Mouse (Mus musculus) embryo, embryonic 10.5 days (tissue): ENCODE results near the gene Ccdc103.

Experiments used
- DNase-seq: peaks from one replicate; pipeline ENCODE4 v3.0.0-alpha.2; 2015; ENCODE audit warnings: low spot score

The Ccdc103 gene

DNA sequence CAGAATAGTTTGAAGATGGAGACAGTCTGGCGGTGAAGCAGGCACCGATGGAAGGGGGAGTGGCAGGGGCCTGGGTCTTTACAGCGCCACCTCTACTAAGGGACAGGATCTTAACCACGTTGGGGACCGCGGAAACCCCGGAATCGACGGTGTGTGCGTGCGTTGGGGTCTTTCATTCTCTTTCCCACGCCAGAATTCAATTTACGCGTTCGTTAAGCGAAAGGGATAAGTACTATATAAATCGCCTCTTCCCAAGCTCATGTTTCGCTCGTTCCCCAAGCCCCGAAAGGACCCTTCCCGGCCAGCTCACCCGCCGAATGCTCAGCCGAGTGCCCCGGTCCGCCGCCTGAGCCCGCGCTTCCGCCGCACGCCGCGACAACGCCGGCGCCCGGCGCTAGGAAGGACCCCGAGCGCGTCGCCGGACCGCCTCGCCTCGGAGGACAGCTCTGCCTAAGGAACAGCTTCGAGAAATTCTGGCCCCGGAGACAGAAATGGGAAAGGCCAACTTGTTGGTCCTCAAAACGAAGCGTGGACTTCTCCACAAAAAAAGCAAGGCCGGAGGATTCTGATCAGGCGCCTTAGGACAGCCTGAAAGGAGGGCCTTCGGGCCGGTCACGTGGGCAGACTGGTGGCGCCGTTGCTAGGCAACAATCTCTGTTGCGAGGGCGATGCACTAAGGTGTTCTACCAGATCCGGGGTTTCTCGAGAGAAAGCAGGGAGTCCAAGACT lies at the start of gene Ccdc103, which contains the start of gene Eftud2:
Gene Ccdc103, plus strand, starts transcription at position 620 of the 729 bp plus-strand sequence.
Gene Eftud2, minus strand, starts transcription at position 401 of the 729 bp plus-strand sequence.
- peak; percentile 96 for DNase-seq

DNA sequence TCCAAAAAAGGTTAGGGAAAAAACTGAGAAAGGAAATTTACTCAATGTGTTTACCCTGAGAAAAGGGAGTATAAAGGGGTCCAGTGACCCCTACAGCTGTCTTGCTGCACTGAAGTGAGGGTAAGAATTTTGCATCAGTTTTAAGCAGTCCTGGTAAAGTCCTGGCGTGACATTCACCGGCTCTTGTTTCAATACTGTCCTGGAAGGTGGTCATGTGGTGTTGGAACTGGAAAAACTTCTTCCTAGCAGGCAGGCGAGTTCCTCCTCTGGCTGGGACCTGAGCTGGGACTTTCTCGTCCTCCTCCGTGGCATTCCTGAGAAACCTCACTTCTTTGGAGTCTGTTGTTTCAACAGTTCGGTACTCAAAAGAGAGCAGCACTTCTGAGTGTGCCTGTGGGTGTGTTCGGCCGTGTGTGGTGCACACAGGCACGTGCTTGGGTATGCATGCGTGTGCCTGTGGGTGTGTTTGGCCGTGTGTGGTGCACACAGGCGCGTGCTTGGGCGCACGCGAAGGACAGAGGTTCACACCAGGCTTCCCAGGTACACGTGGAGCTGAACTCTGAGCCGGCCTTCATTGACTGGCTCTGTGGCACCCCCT lies 48.2 kb upstream of the Ccdc103 start:
- no peak for DNase-seq

DNA sequence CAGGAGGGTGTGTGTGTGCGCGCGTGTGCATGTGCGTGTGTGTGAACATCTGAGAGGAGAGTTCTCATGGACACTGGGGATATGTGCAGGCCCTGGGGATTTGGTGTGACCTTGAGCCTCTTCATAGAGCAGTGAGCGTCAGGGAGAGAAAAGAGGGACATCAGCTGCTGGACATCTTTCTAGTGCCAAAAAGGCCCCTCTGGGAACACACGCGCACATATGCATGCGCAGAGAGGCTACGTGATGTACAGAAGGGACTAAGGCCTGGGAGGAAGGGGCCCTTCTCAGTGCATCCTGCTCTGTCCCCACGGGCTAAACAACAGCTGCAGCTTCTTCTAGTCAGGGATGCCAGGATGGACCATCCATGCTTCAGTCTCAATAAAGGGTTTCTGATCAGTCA lies 46.8 kb upstream of the Ccdc103 start:
- no peak for DNase-seq

DNA sequence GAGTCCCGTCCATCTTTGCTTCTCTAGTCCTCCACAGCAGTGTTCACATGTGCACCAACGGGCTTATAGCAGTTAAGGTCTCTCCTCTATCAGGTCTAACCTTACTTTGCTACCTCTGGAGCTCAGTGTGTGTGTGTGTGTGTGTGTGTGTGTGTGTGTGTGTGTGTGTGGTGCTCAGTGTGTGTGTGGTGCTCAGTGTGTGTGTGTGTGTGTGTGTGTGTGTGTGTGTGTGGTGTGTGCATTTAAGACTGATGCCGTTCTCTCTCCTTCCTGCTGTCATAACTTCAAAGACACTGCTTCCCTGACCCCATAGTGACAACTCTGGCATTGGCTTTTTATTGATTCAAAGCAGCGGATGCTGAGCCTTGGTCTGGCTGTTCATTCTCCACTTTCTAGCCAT lies 45.5 kb upstream of the Ccdc103 start, which contains the start of gene Higd1b:
Gene Higd1b, plus strand, starts transcription at position 301 of the 400 bp plus-strand sequence.
- no peak for DNase-seq

DNA sequence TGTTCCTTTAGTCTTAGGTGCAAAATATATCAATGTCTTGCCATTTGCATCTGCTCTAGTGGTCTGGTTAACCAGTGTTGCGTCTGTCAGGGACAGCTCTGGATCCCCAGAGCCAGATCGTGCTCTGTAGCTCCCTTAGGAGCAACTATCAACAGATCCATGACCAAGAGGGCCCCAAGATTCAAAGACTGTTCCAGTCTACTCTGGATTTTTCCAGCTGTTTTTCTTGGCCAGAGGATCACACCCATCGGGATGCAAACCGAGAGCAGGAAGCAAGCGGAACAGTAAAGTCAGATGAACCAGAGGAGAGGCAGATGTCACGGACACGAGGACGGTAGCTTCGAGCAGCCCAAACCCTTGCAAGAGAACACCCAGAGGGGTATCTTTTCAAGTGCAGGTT lies 44.9 kb upstream of the Ccdc103 start:
- DNase-seq = no peak

DNA sequence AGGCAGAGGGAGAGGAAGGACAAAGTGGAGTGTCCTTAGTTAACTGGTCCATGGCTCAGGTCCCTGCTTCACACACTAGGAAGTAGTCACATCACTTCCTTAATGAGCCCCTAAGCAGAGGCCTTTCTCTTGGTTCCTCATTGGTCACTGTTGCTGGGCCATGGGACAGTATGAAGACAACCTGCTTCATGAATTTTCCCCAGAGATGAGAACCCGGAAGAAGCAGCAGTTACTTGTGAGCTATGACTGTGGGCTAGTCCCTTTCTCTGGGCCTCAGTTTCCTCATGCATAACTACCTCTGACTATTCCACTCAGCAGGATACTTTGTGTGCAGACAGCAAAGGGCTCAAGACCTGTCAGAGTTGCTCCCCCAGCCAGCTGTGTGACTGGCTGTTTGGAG lies 43.6 kb upstream of the Ccdc103 start:
- DNase-seq = no peak

DNA sequence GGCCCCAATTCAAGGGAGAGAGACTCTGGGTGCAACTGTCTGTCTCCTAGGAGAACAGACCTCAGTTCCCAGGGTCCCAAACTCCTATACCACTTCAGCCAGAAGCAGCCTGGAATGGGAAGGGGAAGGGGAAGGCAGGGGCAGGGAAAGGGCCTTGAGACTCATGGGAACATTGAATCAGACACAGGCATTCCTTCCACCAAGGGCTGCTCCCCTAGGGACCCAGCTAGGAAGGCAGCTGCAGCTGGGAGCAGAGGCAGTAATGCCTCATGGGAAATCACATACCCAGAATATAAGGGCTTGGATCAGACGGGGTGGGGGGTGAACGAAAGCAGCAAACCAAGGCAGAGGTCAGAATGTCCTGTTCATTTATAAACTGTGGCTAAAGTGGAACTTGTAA lies 42.9 kb upstream of the Ccdc103 start:
- DNase-seq = no peak

DNA sequence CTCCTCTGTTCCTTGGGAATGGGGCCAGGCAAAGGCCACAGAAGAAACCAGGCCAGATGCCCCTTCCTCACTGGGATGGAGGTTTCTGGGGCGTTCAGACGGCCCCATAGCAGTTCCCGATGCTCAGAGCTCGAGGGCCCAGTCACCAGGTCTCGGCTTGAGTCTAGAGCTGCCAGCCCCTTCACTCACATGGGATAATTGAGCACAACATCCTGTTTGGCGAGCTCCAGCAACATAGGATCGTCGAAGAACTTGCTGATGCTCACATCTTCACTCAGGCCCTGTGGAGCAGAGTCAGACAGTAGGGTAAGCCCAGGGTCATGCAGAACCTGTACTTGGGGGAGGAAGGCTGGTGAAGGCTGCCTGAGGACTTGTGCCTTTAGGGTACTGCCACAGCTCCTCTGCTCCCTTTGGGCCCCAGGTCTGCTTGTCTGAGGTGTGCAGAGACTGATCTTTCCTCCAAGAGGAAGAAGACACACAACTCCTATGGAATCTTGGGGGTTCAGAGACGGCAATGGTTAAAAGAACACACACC lies 42.3 kb upstream of the Ccdc103 start:
- DNase-seq = no peak

DNA sequence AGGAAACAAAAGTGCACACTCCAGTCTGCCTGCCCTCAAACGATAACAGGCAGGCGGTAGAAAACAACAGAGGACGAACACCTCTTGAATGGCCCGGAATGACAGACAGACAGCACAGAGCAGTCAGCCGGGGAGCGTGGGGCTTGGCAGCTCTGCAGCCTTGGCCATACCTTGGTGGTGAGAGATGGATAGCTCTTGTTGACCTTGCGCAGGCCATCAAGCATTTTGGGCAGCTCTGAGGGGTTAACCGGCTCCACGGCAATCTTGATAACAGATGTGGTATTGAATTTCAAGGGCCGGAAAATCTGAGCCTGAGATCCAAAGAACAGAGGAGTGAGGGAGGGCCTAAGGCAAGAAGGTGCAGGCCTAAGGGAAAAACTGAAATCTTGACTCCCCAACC lies 35.1 kb upstream of the Ccdc103 start:
- no peak for DNase-seq

DNA sequence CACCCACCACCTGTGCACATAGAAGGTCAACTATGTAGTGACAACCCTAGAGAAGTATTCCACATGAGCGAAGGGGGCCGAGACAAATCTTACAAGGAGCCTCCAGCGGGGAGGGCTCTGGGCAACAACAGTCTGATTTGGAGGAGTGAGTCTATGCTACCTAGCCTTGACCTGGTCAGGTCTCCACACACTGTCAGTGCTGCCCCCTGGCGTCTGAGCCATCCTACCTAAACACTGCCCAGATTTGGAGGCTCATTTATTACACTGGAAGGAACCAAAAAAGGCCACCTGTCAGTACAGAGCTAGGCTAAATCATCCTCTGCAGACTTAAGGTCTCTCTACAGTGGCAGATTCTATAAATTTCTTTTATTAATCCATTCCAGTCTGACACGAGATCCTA lies 29.1 kb upstream of the Ccdc103 start:
- peak; percentile 77 for DNase-seq

DNA sequence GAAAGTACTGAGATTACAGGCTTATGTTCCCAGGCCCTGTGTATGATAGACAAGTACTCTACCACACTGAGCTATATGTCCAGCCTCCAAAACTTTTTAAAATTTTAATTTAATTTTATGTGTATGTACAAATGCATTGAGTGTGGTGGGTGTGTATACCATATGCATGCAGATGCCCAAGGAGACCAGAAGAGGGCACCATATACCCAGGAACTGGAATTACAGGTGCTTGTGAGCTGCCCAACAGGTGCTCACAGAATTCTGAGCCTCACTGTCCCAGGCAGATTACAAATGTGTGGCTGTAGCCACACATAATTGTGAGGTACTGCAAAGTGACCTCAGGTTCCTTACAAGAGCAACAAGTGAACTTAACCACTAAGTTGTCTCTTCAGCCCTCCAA lies 27.2 kb upstream of the Ccdc103 start:
- DNase-seq = peak; percentile 15

DNA sequence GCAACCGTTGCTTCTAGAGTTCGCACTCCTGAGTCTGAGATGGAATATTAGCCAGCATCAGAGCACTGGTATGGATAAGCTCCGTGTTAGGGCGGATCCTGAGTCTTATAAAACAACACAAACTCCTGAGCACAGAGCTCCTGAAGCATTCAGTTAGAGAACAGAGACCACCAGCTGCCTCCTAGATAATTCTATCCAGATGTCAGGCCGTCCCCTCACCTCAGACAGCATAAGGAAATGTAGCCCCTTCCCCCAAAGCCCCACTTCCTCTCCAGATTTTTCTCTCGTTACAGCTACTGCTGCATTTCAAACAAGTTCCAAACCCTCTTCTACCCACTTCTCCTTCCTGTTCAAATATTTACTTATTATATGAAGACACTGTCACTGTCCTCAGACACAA lies 25.1 kb upstream of the Ccdc103 start:
- peak; percentile 54 for DNase-seq

DNA sequence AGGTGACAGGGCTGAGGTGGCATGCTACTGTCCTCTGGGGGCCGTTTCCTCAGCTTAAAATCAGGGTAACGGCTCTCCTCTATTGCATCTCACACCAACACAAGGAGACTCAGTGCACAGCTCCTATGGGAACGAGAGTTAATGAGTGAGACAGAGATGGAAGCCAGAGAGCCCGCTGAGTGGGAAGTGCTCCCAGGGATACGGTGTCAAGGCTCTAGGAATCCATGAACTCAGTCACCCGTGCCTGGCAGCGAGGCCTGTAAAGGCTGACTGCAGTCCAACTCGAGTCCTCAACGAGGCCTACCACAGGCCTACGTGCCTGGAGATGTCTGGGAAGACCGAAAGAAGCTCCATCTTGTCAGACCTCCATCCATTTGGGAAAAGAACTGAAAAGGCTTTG lies 22.1 kb upstream of the Ccdc103 start:
- DNase-seq = no peak

DNA sequence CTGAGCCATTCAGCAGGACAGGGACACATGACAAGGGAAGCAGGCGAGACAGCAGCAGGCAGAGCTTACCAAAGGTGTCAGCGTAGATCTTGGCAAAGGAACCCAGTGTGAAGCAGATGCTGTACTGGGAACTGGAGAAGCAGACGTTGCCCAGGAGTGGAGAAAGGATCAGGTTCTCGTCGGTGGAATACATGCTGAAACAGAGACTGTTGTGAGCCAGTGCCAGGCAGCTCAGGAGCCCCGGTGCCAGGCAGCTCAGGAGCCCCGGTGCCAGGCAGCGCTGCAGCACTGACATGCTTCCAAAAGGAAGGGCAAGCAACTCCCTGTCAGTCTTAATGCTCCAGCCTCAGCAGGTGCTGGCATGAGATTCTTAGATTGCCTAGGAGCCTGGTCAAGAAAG lies 21.1 kb upstream of the Ccdc103 start:
- DNase-seq = no peak

DNA sequence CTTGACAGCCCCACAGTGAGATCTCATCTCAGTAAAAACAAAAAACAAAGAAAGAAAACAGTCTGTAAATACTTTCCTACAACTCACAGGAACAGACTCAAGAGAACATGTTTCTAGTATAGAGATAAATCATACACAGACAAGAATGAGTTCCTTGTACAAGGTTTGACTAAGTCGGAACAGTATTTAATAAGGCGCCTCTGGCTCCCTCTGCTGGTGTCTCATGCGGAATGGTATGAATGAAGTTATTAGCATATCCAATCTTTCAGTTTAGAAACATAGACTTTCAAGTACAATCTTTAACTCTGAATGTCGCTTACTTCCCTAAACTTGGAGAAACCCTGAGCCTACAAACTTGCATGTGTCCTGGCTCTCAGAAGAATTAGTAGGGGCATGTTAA lies 16.7 kb upstream of the Ccdc103 start:
- DNase-seq = peak; percentile 88

DNA sequence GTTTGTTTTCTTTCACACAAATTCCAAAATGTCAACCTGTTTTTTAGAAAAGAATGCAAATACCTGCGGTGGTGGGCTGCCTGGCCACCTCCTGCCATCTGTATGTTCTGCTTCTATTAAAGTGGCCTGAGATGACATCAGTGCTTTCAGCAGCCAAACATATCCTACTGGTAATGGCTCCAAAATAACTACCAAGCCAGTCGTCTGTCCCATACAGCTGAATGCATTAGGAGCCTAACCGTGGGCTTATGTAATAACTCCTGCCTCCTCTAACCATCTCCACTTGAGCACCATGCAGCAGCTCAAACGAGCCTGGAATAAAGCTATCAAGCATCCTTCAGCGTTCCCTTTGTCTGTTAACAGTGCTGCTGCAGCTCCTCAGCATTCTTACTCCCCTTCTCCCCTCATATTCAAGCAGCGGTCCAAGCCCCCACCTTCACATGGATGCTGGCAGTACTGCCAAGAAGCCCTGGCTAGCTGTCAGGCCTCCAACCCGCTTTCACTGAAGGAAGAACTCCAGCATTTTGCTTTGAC lies 6.1 kb upstream of the Ccdc103 start:
- no peak for DNase-seq

DNA sequence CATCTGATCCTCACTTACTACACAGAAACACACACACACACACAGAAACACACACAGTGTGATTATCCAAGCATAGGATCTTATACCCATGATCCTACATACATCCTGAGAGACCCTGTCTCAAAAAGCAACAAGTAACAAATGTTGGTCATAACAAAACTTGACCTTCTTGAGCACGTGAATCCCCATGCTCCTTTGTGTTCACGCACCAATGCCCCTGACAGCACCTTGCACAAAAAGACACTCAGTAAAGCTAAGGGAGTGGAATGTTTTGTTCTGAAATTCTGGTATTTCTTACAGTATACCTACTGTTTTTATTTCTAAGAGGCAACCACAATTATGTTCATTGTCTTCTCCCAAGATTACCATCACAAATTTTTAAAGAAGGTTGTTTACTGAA lies 1.4 kb upstream of the Ccdc103 start:
- no peak for DNase-seq

DNA sequence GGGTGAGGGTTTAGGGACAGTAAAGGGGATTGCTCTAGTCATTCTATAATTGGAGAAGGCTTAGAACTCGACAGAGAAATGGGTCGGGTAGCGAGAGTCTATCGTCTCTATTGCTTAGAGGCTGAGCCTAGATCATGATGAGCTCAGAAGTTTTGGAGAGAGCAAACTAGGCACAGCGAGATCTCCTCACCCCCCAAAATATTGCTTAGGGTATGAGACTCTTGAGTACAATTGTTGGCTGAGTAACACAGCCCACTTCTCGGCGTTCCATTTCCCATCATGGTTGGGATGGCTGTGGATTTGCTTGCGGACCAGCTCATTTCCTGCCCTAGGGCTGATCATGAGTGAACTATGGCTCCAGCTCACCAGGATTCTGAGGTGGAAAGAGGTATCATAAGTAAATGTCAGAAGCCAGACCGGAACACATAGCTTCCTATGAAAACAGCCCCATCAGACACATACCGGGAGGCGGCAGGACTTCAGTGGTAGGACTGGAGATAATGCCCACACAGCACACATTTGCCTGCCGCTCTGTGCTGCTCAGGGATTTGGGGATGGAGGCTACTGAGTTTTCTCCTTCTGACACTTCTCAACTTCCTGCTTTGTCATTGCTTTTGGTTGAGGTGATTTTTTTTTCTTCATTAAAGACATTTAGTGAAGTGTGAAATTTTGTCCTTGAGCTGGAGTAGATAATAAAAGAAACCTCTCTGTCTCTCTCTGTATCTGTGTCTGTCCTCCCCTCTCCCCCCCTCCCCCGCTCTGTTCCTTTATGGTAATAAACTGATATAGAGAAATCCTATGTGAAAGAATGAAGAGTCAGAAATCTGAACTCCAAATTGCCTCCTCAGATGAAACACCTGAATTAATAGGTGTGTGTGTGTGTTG lies 552 bp downstream of the Ccdc103 start:
- DNase-seq = peak; percentile 10

DNA sequence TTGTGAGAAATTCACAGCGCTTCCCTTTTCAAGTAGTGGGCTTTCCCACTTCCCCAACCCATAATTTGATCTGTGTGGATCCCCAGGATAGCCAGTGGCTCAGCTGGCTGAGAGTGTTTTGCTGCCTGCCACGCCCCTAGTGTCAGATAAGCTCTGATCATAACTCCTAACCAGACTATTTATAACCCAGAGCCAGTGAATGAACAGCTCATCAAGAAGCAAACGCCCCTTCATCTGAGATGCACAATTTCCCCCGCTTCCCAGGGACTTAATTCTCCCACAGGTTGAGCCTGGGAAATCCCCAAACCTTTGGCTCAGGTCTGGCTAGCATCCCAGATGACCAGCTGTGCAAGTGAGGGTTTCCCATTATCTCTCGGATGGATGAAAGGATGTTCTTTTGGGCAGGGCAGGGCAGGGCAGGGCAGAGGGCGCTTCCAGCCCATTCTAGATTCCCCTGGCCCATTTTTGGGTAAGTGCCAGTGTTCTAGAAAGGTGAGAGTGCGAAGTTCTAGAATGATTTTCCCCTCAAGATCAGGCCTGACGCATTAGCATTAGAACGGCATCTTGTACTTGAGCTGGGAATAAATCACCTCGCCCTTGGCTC lies 3.7 kb downstream of the Ccdc103 start, which contains the start of gene Fam187a:
Gene Fam187a, plus strand, starts transcription at position 554 of the 604 bp plus-strand sequence.
- DNase-seq = no peak

DNA sequence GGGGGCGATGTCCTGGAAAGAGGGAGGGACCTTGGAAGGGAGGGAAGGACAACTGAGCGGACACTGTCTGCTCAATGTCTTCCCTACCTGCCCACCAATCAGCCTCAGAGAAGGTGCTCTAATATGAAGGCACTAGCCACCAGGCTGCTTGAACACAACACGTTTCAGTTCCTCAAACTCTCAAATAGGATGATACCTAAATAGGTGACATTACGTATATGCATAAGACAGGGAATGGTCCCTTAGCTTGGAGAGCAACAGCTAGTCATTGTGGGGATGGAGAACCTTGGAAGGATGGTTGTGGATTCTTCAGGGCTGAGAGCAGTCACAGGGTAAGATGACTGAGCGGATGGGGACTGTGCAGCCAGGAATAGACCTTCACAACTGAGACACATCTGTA lies 6.4 kb downstream of the Ccdc103 start:
- DNase-seq = no peak

DNA sequence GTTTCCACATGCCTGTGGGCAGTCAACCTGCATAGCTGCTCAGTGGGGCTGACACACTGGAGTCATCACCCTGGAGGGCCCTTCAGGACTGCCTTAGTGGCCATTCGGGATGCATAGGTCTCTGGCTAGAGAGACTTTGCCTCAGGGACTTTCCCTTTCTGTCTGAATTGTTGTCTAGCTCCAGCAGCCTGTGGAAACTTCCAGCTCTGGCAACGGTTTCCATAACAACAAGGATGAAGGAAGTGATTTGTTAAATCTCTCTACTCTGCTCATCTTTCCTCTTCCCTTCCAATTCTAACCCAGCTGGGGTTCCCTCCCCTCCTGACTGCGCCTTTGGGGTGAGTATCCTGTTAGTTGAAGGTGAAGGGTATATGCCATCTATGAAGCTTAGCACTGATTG lies 7.1 kb downstream of the Ccdc103 start:
- DNase-seq = no peak

DNA sequence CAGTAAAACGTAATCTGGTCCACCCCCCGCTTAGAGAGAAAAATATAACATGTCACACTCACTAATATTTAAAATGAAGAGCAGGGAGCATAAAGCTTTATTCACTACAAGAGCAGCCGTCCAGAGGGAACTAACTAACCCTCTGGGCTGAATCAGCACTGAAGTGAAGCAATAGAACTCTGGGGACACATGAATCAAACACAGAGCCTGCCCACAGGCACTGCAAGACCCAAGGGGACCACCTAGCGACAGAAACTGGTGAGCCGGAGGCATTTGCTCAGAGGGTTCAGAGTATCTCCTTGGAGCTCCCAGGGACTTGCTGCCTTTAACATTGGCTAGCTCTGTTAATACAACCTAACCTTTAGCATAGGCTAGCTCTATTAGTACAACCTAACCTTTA lies 9.1 kb downstream of the Ccdc103 start:
- no peak for DNase-seq
